Mouse (Mus musculus): ENCODE data around the gene Casp7. TPM values are rescaled to one million over a fixed set of nuclear protein-coding genes. Genes with fewer than 3 reads are reported as not detected.
"Not testable (repeated sequence)": the region's sequence is repeated elsewhere in the genome, so short reads cannot be mapped to it uniquely, and the experiment has no call there.

Casp7 gene
- total RNA-seq, 2 experiments from 2014 or later = 14.8 to 15.0 TPM

- ATAC-seq (replicated peaks; ENCODE audit: low FRiP score, poor library complexity, severe bottlenecking) = 0 out of 2 replicates have a peak, but pooled peaks have one; percentile 47
Observed at GRCm38 (mm10) chr19:56380341-56380740, 16.6 kb upstream of the Casp7 start.

GRCm38 (mm10) chr19:56381407-56381806, 15.5 kb upstream of the Casp7 start:
- no peak for ATAC-seq (replicated peaks; ENCODE audit: low FRiP score, poor library complexity, severe bottlenecking)

GRCm38 (mm10) chr19:56385546-56385945, 11.4 kb upstream of the Casp7 start:
- ATAC-seq (replicated peaks; ENCODE audit: low FRiP score, poor library complexity, severe bottlenecking) = no peak

GRCm38 (mm10) chr19:56386095-56386494, 10.8 kb upstream of the Casp7 start:
- ATAC-seq (replicated peaks; ENCODE audit: low FRiP score, poor library complexity, severe bottlenecking) = no peak

GRCm38 (mm10) chr19:56387726-56388302, 9.1 kb upstream of the Casp7 start:
- ATAC-seq (replicated peaks; ENCODE audit: low FRiP score, poor library complexity, severe bottlenecking) = no peak

GRCm38 (mm10) chr19:56389176-56389575, 7.8 kb upstream of the Casp7 start:
- ATAC-seq (replicated peaks; ENCODE audit: low FRiP score, poor library complexity, severe bottlenecking) = no peak

GRCm38 (mm10) chr19:56389879-56390278, 7.0 kb upstream of the Casp7 start, which contains the start of gene Nrap:
Gene Nrap (minus strand): TSS chr19:56390037.
- no peak for ATAC-seq (replicated peaks; ENCODE audit: low FRiP score, poor library complexity, severe bottlenecking)

- ATAC-seq (replicated peaks; ENCODE audit: low FRiP score, poor library complexity, severe bottlenecking) = peak; percentile 94
Observed at GRCm38 (mm10) chr19:56391307-56392046, 5.5 kb upstream of the Casp7 start.

GRCm38 (mm10) chr19:56393311-56393866, 3.5 kb upstream of the Casp7 start:
- no peak for ATAC-seq (replicated peaks; ENCODE audit: low FRiP score, poor library complexity, severe bottlenecking)

GRCm38 (mm10) chr19:56395183-56395935, 1.6 kb upstream of the Casp7 start:
- ATAC-seq (replicated peaks; ENCODE audit: low FRiP score, poor library complexity, severe bottlenecking) = no peak

GRCm38 (mm10) chr19:56396227-56396626, 702 bp upstream of the Casp7 start:
- ATAC-seq (replicated peaks; ENCODE audit: low FRiP score, poor library complexity, severe bottlenecking) = no peak

- ATAC-seq (replicated peaks; ENCODE audit: low FRiP score, poor library complexity, severe bottlenecking) = peak; percentile 8; the same call in 1 of the 2 replicates
Observed at GRCm38 (mm10) chr19:56397663-56398527, 966 bp downstream of the Casp7 start.

- ATAC-seq (replicated peaks; ENCODE audit: low FRiP score, poor library complexity, severe bottlenecking) = no peak
Observed at GRCm38 (mm10) chr19:56398528-56398795, 1.5 kb downstream of the Casp7 start.

- peak; percentile 88 for ATAC-seq (replicated peaks; ENCODE audit: low FRiP score, poor library complexity, severe bottlenecking)
Observed at GRCm38 (mm10) chr19:56400200-56400599, 3.3 kb downstream of the Casp7 start.

- no peak for ATAC-seq (replicated peaks; ENCODE audit: low FRiP score, poor library complexity, severe bottlenecking)
Observed at GRCm38 (mm10) chr19:56401864-56402263, 4.9 kb downstream of the Casp7 start.

- ATAC-seq (replicated peaks; ENCODE audit: low FRiP score, poor library complexity, severe bottlenecking) = no peak
Observed at GRCm38 (mm10) chr19:56405824-56406223, 8.9 kb downstream of the Casp7 start.

- no peak for ATAC-seq (replicated peaks; ENCODE audit: low FRiP score, poor library complexity, severe bottlenecking)
Observed at GRCm38 (mm10) chr19:56406581-56406980, 9.7 kb downstream of the Casp7 start.

- not testable (repeated sequence) for ATAC-seq (replicated peaks; ENCODE audit: low FRiP score, poor library complexity, severe bottlenecking)
Observed at GRCm38 (mm10) chr19:56409884-56410283, 13.0 kb downstream of the Casp7 start.

- ATAC-seq (replicated peaks; ENCODE audit: low FRiP score, poor library complexity, severe bottlenecking) = no peak
Observed at GRCm38 (mm10) chr19:56418404-56418803, 21.5 kb downstream of the Casp7 start.

- ATAC-seq (replicated peaks; ENCODE audit: low FRiP score, poor library complexity, severe bottlenecking) = no peak
Observed at GRCm38 (mm10) chr19:56419452-56419851, 22.5 kb downstream of the Casp7 start.
